17 mouse cellular contexts compared by ENCODE assay signal in the genomic region with DNA sequence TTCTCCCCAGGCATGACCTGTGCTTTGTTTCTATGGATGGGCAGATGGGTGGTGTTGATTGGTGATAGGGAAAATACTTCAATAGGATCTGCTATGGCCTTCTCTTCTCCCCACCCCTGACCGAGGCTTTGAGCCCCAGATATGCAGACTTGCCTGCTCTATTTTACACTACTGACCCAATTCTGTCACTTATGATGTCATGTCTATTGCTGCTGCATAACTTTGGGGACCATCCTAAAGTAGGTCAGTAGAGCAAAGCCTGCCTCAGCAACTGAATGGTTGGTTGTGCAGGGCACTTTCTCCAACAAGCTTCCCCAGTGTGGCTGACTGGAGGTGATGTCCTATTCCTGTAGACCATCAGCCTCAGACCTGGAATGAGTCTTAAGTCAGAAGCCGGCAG.
"Had no signal": no experiment of that assay in that cellular context is flagged by ENCODE, and none has a peak within 500 bp of the region (broad histone marks: within the 10 kb centered on the region; RNA-seq: fewer than 3 reads in every experiment).

No protein-coding gene starts in this region.

- H3K4me3 ChIP-seq: midbrain, embryonic 13.5 days; midbrain, embryonic 15.5 days; myocyte; neural tube, embryonic 13.5 days; neural tube, embryonic 15.5 days had no signal

- H3K27ac ChIP-seq: midbrain, embryonic 13.5 days; midbrain, embryonic 15.5 days; neural tube, embryonic 13.5 days; neural tube, embryonic 15.5 days had no signal

- H3K4me2 ChIP-seq: lung, embryonic 14.5 days; midbrain, embryonic 11.5 days; midbrain, embryonic 13.5 days; midbrain, embryonic 15.5 days; neural tube, embryonic 13.5 days; neural tube, embryonic 15.5 days had no signal

- H3K9ac ChIP-seq: lung, embryonic 14.5 days; midbrain, embryonic 13.5 days; midbrain, embryonic 15.5 days; neural tube, embryonic 13.5 days; neural tube, embryonic 15.5 days had no signal

- ATAC-seq: midbrain, embryonic 13.5 days; midbrain, embryonic 15.5 days had no signal

- H3K9me3 ChIP-seq: midbrain, embryonic 13.5 days; midbrain, embryonic 15.5 days; neural tube, embryonic 13.5 days; neural tube, embryonic 15.5 days had no signal

- H3K36me3 ChIP-seq: midbrain, embryonic 13.5 days; midbrain, embryonic 15.5 days; neural tube, embryonic 13.5 days; neural tube, embryonic 15.5 days had no signal

- H3K4me1 ChIP-seq: midbrain, embryonic 13.5 days; midbrain, embryonic 15.5 days; neural tube, embryonic 13.5 days; neural tube, embryonic 15.5 days had no signal

- DNase-seq: lung, adult 18-20 months; lung, embryonic 14.5 days; lung, postnatal 10 days; lung, postnatal 4 days; right cerebral cortex, adult 18-20 months; right cerebral cortex, postnatal 25 days; right cerebral cortex, postnatal 4 days; spleen, adult 18-20 months; thymus, adult 18-20 months; thymus, postnatal 14 days; thymus, postnatal 36 days had no signal

- H3K27me3 ChIP-seq: midbrain, embryonic 13.5 days; midbrain, embryonic 15.5 days; neural tube, embryonic 13.5 days; neural tube, embryonic 15.5 days had no signal
